Mouse (Mus musculus) bone marrow, adult 2 months (tissue): Measurements from ENCODE around the gene Sytl2. TPM values are rescaled to one million over a fixed set of nuclear protein-coding genes. Genes with fewer than 3 reads are reported as not detected.
A peak's percentile ranks its signal among the peaks of the same experiment; 100 is the strongest.

Experiments
- H3K27ac ChIP-seq: fragments of 200-500 bp; 2 replicates; pipeline ENCODE4 v1.5.1; 2012; ENCODE audit warnings: low read depth, mild to moderate bottlenecking, control low read depth, inconsistent platforms, low read length; ENCODE audit not compliant: control insufficient read depth, poor library complexity, insufficient read depth
- H3K4me1 ChIP-seq: fragments of 200-500 bp; 2 replicates; pipeline ENCODE4 v1.6.1; 2011; ENCODE audit warnings: low read length; ENCODE audit not compliant: control insufficient read depth, insufficient read depth
- H3K4me3 ChIP-seq: fragments of 200-500 bp; replicated peaks from 2 replicates; pipeline ENCODE3; 2011; ENCODE audit warnings: mild to moderate bottlenecking, low read depth, low read length, control low read depth; ENCODE audit not compliant: control insufficient read depth
- CTCF ChIP-seq: fragments of 200-500 bp; IDR thresholded peaks from 2 replicates; pipeline ENCODE4 v1.5.1; 2011; ENCODE audit warnings: low read length, control low read depth; ENCODE audit not compliant: control insufficient read depth, insufficient read depth
- POLR2A ChIP-seq: fragments of 200-500 bp; IDR thresholded peaks from 2 replicates; pipeline ENCODE4 v1.6.1; 2011; ENCODE audit warnings: low read depth, mild to moderate bottlenecking, control low read depth, low read length, borderline replicate concordance; ENCODE audit not compliant: control insufficient read depth
- WGBS: fragments of 180-500 bp; shearing (Covaris S2); methylation state at CpG from one replicate; pipeline ENCODE4 v1.1.7; 2018; 5-methylcytosine and 5-hydroxymethylcytosine counted together
- polyA plus RNA-seq: library from polyadenylated mRNA; stranded (reverse); fragments of >200 nt; gene quantifications from 2 replicates; pipeline ENCODE4 v1.2.4, GENCODE M21; 2011; ENCODE audit warnings: low replicate concordance; ENCODE audit not compliant: missing spikeins, insufficient read depth, insufficient read length

The Sytl2 gene
- polyA plus RNA-seq, 1 experiment = 0.85 TPM

DNA sequence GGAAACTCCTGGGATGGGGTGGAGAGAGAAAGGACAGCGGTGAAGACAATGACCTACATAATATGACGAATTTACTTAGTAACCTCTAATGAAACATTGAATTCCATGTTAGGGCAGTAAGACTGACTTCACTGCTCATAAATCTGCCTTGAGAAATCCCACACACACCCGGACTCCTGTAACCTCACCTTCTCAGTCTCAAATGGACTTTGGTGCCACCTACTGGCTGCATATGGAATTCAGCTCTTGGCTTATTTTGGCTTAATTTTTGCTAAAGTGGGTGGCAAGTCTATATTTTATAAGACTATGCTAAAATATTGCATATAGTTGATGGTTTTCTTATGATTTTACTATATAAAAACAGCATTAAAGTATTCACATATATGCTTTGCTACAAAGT, 107.9 kb downstream of the Sytl2 start:
- H3K27ac ChIP-seq = no peak overlapping the region
- WGBS = 43% methylated on average over 3 of the region's 3 CpGs

DNA sequence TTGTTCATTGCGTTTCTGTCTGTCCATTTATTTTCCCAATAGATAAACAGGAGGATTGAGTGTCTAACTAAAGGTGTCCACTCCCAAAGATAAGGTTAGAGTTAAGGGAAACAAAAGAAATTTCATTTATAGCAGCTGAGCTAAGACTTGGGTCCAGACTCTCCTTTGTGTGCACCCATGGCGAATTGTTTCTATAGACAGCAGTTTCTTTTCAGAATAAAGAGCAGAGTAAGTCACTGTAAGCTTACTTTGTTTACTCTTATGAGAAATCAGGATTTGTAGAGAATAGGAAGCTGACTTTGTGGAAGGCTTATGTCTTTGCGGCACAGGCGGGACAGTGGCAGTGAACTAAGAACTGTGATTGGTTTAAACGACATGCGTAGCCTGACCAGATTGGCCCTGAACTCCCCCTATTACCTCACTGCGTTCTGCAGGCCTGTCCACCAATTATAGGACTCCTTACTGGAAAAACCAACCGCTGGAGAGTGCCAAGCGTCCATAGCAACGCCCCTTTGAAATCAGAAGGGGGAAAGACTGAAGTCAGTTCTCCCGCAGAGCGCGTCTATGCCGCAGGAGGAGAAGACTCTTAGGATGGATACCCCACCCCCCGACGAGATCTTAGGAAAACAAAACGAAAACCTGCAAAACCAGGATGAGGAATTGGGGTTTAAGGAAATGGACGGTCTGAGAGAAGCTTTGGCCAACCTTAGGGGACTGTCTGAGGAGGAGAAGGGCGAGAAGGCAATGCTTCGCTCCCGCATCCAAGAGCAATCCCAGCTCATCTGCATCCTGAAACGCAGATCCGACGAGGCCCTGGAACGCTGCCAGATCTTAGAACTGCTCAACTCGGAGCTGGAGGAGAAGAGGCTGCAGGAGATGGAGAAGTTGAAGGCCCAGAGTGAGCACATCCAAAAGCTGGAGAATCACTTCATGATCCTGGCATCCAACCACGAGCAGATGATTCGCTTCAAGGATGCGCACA, 124.3 kb downstream of the Sytl2 start, which contains the start of gene Ccdc89:
Gene Ccdc89, plus strand, starts transcription at position 558 of the 982 bp plus-strand sequence.
- TF ChIP-seq CTCF = no peak
- no peak for TF ChIP-seq POLR2A
- WGBS = 24% methylated on average over 29 of the region's 29 CpGs
- Histone ChIP-seq H3K27ac (no peak within 1 kb of the TSS), H3K4me1 (no peaks in the 10 kb centered on the region), H3K4me3 (no peak within 1 kb of the TSS)

More for the DNA sequence above, 107.9 kb downstream of the Sytl2 start:
- Histone ChIP-seq H3K4me1 (no peaks in the 10 kb centered on the region), H3K4me3 (no peak overlapping the region)
- TF ChIP-seq CTCF = peak; percentile 44; the same call in 1 of the 2 replicates
- no peak for TF ChIP-seq POLR2A

DNA sequence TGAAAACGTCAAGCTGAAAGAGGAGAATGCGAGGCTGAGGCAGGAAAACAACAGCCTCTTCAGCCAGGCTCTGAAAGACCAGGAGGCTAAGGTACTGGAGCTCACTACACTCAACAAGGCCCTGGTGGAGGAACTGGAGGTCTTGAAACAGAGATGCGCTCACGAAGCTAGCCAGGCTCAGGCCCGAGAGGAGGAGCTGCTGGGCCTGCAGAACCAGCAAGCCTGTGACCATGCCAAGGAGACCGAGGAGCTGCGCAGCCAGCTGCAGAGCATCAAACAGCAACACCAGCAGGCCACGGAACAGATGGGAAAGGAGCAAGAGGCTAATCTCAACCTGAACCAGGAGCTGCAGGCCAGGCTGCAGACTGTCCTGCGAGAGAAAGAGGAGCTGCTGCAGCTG, 125.0 kb downstream of the Sytl2 start:
- Histone ChIP-seq H3K4me1 (no peaks in the 10 kb centered on the region), H3K27ac (no peak overlapping the region), H3K4me3 (no peak overlapping the region)
- 74% methylated on average over 9 of the region's 9 CpGs for WGBS
- TF ChIP-seq POLR2A (no peak), CTCF (no peak)

DNA sequence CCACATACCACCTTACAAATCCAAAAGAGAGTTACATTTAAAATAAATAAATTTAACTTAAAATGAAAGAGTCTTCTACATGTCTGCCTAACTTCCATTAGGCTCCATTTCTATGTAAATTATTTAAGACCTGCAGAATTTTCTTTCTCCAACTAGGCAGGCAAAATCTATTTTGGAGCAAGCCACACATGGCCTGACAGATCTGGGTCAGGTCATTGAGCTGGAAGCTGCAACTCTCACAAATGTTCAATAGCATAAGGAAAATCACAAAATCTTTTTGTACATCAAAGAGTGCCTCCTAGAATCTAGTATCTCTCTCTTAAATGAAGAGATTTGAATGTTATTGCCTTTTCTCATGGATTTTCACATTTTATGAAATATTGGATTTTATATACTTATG, 130.2 kb downstream of the Sytl2 start:
- no peaks in the 10 kb centered on the region for H3K4me1 ChIP-seq
- no peak overlapping the region for H3K4me3 ChIP-seq
- TF ChIP-seq CTCF (no peak), POLR2A (no peak)
- H3K27ac ChIP-seq = no peak overlapping the region

DNA sequence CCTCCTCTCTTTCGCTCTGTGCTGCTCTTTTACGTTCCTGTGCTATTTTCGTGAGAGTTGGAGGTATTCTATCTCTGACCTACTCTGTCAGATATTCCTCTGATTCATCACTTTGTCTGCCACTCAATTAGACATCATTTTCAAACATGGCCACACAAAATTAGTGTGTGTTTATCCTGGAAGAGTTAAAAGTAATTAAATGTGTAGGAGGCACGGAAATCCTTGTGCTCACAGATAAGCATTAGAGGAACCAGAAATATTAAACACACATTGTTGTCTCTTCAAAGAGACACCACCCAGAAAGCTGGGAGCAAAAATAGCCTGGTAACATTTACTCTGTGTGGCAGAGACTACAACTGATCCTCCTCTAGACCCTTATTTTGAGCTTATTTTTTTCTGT, 138.0 kb downstream of the Sytl2 start:
- H3K4me3 ChIP-seq = no peak overlapping the region
- H3K4me1 ChIP-seq = no peaks in the 10 kb centered on the region; the same call in 1 of the 2 replicates
- no peak overlapping the region for H3K27ac ChIP-seq
- WGBS = 89% methylated on average over 4 of the region's 4 CpGs
- TF ChIP-seq POLR2A (no peak), CTCF (no peak)

DNA sequence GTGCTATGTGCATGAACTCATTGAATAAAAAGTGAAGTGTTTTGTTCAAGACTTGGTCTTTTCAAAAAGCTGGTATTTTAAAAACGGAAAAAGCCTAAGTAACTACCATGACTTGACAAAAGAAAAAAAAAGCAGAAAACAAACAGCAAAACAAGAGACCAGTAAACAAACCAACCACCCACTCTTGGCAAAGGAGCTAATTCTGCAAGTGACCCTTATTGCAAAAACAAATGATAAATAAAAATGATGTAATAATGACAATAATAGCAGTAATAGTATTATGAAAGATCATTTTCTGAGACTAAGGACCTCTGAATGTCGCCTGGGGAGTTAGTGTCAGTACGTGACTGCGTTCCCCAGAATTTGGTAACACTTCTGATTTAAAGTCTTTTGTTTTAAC, 140.0 kb downstream of the Sytl2 start:
- H3K4me3 ChIP-seq = no peak overlapping the region
- 4% methylated on average over 4 of the region's 4 CpGs for WGBS
- TF ChIP-seq CTCF = no peak
- TF ChIP-seq POLR2A = no peak
- H3K27ac ChIP-seq = no peak overlapping the region
- H3K4me1 ChIP-seq = no peaks in the 10 kb centered on the region; the same call in 1 of the 2 replicates

DNA sequence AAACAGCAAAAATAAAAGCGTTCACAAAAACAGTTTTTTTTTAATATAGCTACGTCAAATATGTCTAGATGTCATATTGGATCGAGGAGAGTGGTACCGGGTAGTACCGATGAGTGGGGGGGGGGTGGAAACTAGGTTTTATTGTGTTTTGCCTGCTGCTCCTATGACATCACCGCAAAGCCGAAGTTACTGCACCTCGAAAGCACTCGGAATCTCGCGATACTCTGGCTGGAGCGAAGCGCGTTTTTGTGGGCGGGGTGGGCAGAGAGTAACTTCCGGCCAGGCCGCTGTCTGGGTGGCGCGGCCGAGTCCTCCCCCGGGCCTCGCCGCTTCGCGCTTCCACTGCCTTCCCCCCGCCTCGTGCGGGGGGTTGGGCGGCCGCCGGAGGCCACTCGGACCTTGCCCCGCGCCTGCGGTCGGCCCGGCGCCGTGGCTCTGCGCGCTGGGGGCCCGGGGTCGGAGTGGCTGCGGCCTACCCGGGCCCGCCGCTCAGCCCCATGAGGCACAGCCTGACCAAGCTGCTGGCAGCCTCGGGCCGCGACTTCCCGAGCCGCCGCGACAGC, 140.5 kb downstream of the Sytl2 start, which contains the start of gene Crebzf:
Gene Crebzf, plus strand, starts transcription at position 212 of the 563 bp plus-strand sequence.
- TF ChIP-seq POLR2A = peak; percentile 85; the same call in 1 of the 2 replicates
- TF ChIP-seq CTCF = peak; percentile 10; the same call in 1 of the 2 replicates
- H3K4me3 ChIP-seq = peak within 1 kb of the TSS; percentile 95
- no peaks in the 10 kb centered on the region; the same call in 1 of the 2 replicates for H3K4me1 ChIP-seq
- H3K27ac ChIP-seq = peak within 1 kb of the TSS; percentile 95
- under 1% methylated on average over 54 of the region's 54 CpGs for WGBS
